Mouse (Mus musculus) NIH3T3 (cell line): ENCODE data around the gene Nav3.
A peak's percentile ranks its signal among the peaks of the same experiment; 100 is the strongest.

Experiments used
- DNase-seq: peaks from one replicate; pipeline ENCODE4 v3.0.0-alpha.2; 2012; ENCODE audit warnings: low read depth

The Nav3 gene

GRCm38 (mm10) chr10:110380792-110381191 is 75.2 kb downstream of the Nav3 start:
- no peak for DNase-seq

DNA sequence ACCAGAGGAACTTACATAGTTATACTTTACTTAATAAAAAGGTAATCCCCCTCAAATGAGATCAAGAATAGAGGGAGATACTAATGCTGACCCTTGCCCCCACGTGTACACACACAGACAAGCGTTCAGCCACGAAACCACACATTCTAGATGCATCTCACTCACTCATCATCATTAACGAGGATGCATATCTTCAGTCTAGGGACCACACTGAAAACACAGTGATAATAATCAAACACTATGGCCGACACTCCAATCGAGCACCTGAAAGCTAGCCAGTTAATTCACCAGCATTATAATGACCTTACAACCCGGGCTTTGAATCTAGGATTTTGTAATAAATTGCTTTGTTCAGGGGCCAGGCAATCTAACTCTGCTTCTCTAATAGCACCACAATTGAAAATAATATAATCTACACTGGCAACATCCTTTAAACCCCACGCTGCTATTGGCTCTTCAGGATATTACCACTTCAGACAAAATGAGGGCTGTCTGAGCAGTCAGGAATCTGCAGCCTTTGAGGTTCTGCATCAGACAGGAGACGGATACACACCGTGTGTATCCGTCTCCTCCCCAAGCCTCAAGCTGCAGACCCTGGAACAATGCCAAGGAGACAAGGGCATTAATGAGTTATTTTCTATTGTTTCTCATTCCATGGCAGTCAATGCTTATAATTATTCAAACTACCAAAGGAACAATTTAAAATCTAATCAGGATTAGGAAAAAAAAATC is 83.1 kb downstream of the Nav3 start:
- no peak for DNase-seq

GRCm38 (mm10) chr10:110352148-110352547 is 103.9 kb downstream of the Nav3 start:
- DNase-seq, result no peak

DNA sequence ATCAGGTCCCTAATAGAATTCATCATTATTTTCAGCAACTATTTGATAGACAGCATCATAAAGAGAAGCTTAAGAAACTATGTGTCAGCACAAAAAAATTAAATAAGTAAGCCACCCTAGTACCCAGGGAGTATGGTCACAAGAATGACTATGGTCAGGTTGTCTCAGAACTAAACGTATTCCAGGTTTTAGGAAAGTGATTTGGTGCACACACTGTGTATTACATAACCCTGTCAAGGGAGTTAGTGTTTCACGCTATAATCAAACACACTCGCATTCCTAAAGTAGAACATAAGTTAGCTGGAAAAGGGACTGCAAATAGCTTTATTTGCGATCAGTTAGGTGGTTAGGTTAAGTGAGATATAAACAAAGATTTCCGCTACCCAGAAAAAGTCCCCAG is 126.0 kb downstream of the Nav3 start:
- DNase-seq, result no peak

GRCm38 (mm10) chr10:110329629-110330028 is 126.4 kb downstream of the Nav3 start:
- DNase-seq, result no peak

- no peak for DNase-seq
Observed at GRCm38 (mm10) chr10:110322082-110322632, 133.8 kb downstream of the Nav3 start.

GRCm38 (mm10) chr10:110317275-110317674 is 138.7 kb downstream of the Nav3 start:
- no peak for DNase-seq

DNA sequence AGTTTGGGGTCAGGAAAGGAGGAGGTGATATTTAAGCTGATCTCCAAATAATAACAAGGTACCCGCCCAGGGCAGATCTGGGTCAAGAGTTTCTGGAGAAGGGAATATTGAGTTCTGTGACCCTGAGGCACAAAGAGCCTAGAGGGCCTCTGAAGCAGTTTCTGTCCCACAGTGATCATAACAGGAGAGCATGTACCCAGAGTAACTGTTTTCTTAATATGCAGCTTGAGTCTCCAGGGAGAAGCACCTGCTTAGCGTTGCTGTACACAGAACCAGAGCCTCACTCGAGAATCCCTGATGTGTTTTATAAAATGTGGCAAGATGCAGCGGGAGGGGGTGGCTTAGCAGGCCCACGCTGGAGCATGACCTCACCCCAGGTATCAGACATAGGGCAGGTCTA is 141.5 kb downstream of the Nav3 start:
- no peak for DNase-seq

DNA sequence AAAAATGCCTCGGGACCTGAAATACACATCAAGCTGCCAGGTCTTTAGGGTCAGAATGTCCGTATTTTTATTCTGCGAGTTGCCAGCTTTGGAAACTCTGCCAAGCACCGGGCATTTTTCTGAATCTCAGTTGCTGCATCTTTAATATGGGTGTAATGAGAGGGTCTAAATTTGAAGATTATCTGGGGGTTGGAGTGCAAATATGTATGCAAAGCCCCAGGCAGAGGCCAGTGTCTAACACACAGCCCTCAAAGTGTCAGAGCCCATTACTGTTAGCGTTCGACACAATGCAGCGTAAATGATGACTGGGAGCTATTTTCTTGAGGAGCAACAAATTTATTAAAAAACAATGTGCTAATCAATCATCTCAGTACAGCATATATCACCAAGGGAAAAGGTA is 142.0 kb downstream of the Nav3 start:
- DNase-seq, result no peak

GRCm38 (mm10) chr10:110309511-110309910 is 146.5 kb downstream of the Nav3 start:
- no peak for DNase-seq

GRCm38 (mm10) chr10:110305609-110306008 is 150.4 kb downstream of the Nav3 start:
- no peak for DNase-seq

DNA sequence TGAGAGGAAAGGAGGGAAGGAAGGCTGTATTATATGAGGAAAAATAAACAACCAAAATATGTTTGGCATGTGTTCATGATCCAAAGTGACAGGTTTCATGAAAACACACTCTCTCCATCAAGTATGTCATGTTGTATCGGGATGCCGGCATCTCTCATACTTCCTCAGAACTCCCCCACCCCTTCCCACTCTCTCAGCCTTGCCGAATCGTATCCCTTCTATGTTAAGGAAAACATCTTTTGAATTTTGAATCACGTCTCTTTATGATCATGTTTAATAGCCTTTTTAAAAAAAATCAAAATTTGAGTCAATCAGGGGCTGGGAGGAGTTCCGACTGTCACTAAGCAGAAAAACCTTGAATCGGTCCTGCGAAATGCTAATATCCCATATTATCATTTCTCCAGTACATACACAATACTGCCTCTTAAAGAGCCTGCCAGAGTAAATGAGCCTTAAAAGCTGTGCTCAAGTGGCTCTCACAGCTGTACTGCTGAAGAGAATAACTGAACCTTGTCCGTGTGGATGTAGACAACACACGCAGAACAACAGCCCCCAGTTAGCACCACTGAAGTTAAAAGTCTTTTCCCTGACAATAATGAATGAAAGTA is 165.9 kb downstream of the Nav3 start:
- no peak for DNase-seq

GRCm38 (mm10) chr10:110283879-110284278 is 172.1 kb downstream of the Nav3 start:
- no peak for DNase-seq

GRCm38 (mm10) chr10:110272818-110273217 is 183.2 kb downstream of the Nav3 start:
- DNase-seq, result no peak

- no peak for DNase-seq
Observed at GRCm38 (mm10) chr10:110270561-110270960, 185.4 kb downstream of the Nav3 start.

GRCm38 (mm10) chr10:110242128-110242561 is 213.9 kb downstream of the Nav3 start:
- DNase-seq, result no peak

GRCm38 (mm10) chr10:110240667-110241066 is 215.3 kb downstream of the Nav3 start:
- DNase-seq, result no peak

DNA sequence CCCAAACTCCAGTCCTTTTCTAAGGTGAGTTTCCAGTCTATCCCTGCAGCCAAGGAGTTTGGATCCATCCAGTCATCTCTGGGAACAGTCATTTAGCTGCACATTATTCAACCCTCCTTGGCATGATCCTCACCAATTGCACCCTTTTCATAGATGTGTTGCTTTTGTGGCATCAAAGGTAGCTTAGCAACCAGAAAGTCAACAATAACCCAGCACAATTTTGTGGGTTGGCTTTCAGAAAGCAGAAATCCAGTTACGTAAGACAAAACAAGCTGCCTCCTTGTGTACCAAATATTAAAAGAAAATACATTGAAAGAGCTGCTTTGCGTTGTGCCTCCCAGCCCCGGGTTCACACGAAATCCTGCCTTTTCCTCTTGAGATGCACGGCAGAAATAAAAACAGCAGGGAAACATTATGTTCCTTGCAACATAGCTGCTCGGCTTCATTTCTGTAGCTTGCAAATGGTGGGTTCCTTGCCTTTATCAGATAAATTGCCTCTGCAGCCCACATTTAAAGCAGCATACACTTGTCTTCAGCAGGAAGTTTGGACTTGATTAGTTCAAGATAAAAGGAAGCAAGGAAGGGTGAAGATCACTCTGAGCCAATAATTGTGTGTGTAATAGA is 222.6 kb downstream of the Nav3 start:
- DNase-seq, result no peak

DNA sequence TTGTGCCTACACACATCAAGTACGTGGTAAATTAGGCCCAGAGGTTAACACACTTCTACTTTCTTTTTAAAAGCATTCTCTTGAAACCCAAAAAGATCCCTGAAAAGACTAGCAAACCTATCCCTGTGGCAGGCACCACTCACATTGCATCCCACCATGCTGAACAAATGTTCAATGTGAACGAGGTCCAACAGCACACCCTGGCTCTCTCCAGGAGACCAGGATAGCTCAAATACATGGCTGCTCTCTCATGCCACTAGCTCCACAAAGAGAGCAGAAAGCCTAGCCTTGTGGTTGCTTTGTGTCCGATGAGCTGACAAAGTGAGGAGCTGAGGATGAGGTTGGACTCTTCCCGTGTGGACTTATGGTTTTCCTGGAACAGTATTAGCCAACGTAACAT is 249.6 kb downstream of the Nav3 start:
- no peak for DNase-seq

- no peak for DNase-seq
Observed at GRCm38 (mm10) chr10:110204121-110204697, 251.8 kb downstream of the Nav3 start.

DNA sequence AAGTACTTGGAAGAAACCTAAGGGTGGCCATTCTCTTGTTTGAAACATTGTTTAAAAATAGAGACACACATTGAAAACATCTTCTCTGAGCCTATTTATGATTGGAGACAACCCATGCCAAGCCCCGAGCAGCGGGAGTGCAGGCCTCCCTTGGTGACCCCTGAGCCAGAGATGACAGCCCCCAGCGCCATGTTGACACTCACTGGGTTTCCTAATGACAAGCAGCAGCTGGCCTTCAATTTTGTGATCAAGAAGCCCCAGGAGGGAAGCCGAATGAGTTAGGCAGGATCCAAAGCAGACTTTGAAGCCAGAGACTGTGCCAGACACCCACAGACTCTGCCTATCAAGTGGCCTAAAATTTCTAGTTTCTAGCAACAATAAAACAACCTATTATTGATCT is 263.1 kb downstream of the Nav3 start:
- no peak for DNase-seq

DNA sequence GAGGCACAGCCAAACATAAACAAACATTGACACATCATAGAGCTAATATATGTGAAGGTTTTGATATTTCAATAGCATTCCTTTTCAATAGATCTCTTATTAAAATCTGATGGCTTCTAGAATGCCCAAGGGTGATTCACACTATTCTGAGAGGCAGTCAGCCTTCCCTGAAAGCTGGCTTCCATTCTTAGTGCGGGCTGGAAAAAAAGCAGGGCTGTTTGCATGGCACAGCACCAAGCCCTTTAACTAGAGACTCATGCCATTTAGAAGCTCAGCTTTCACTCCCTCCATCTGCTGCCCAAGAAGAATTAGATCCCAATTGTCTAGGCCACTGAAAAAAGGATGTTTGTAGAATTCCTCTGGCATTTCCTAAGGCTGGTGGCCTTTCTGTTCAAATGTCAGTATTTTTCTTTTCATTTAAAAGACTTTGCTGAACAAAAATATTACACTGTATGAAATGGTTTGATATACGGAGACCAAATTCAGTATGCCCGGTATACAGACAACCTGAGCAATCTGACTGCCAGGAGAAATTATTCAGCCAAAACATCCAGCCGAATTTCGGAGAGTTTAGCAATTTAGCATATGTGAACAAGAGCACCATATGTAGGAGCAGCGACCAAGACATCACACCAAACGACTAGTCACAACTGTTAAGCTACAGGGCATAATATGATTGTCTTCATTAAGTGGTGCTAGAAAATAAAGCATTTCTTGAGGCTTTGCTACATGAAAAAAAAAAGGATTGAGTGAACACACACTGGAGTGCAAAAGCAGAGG is 263.8 kb downstream of the Nav3 start:
- DNase-seq, result peak; percentile 18
